ENCODE assay signal across 8 mouse cellular contexts in the genomic region with DNA sequence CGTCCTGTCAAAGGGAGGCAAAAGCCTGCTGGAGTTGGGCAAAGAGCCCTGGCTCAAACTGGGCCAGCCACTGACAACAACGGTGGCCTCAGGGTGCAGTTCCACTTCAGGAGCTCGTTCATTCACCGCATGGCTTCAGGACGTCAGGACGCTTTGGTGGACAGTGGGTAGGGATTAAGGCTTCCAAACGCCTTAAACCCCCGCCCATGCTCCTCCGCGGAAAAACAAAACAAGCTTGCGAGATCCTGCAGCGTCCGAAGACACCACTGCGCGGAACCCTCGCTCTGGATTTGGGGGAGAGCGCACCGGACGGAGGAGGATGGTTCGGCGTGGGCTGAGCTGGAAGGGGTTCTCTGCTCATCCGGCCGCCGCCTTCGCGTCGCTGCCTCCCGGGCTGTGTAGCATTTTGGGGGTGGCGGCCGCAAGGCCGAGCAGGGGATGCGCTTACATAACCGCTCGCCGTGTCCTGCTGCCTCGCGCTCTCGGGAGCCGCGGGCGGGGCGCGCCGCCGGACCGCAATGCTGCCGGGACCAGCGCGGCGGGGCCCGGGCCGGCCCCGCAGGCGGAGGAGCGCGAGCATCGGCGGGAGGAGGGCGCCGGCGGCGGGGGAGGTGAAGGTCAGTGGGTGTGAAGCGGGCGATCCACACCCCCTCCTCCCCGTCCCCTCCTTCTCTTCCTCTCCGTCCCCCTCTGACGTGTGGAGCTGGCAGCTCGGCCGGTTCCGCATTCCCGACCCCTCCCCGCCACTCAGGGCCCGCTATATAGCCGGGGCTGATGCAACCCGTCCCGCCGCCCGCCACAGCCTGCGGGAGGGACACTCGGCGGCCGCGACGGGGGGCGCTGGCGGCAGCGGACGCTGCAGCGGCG. TPM values are rescaled to one million over a fixed set of nuclear protein-coding genes. Genes with fewer than 3 reads are reported as not detected.
A peak's percentile ranks its signal among the peaks of the same experiment; 100 is the strongest.
DNase-seq lines count a peak whose midpoint lies in the region; ATAC-seq and TF ChIP-seq lines count a peak whose summit lies in the region.

A gene (plus strand): TSS at position 417 of the 867 bp plus-strand sequence.

- 0 out of 2 replicates have a peak within 1 kb of the TSS, but pooled peaks have one; percentile 15 for H3K27ac ChIP-seq in MEL (ENCODE audit: control insufficient read depth, low read depth, low read length)
- H3K27ac ChIP-seq in hindbrain, embryonic 11.5 days (ENCODE audit: low read depth, low read length), result peak within 1 kb of the TSS; percentile 79

- peak within 1 kb of the TSS; percentile 53 to 93 for H3K4me3 ChIP-seq in MEL (ENCODE audit: control insufficient read depth in 1 of 2, insufficient read depth in 1 of 2, low read depth in 2 of 2, low read length in 2 of 2)
- peak within 1 kb of the TSS; percentile 67 for H3K4me3 ChIP-seq in hindbrain, embryonic 11.5 days (ENCODE audit: low read depth, low read length)

- no peak; a peak in 1 of 4 replicates for TF ChIP-seq POLR2A in MEL (IDR thresholded peaks at IDR 0.05; ENCODE audit: control insufficient read depth in 1 of 2, insufficient read depth in 1 of 2, low read depth in 1 of 2, low read length in 2 of 2, poor library complexity in 1 of 2)

- H3K79me2 ChIP-seq in MEL (ENCODE audit: control insufficient read depth, insufficient read depth, low read length, poor library complexity), result no peaks in the 10 kb centered on the region

- ATAC-seq in hindbrain, embryonic 11.5 days (ENCODE audit: low FRiP score), result peak; percentile 92

- H3K4me2 ChIP-seq in hindbrain, embryonic 11.5 days (replicated peaks; ENCODE audit: low read depth, low read length), result peak within 1 kb of the TSS; percentile 82

- H3K4me1 ChIP-seq in MEL (ENCODE audit: control insufficient read depth in 1 of 2, insufficient read depth in 2 of 2, low read length in 2 of 2), result no peaks in the 10 kb centered on the region; a peak in 1 of 4 replicates
- H3K4me1 ChIP-seq in hindbrain, embryonic 11.5 days (replicated peaks; ENCODE audit: control insufficient read depth, insufficient read depth, low read length), result peaks cover 3% of the 10 kb centered on the region; the same call in 1 of the 2 replicates

- peak within 1 kb of the TSS; percentile 60 for H3K9ac ChIP-seq in MEL (ENCODE audit: control insufficient read depth, low read depth, low read length, poor library complexity, severe bottlenecking)
- H3K9ac ChIP-seq in hindbrain, embryonic 11.5 days (ENCODE audit: low read depth, low read length), result peak within 1 kb of the TSS; percentile 86

- TF ChIP-seq CTCF in MEL (IDR thresholded peaks at IDR 0.05 in 2 of 3, conservative IDR thresholded peaks at IDR 0.05 in 1 of 3; ENCODE audit: control insufficient read depth in 1 of 3, insufficient read depth in 1 of 3, low read depth in 2 of 3, low read length in 3 of 3, poor library complexity in 1 of 3, severe bottlenecking in 1 of 3), result no peak

- TF ChIP-seq EP300 in MEL (IDR thresholded peaks at IDR 0.05; ENCODE audit: low read depth in 1 of 2, low read length in 2 of 2), result no peak

- under 1% methylated on average over 72 of the region's 90 CpGs for WGBS in hindbrain, embryonic 11.5 days

- H3K9me3 ChIP-seq in MEL (replicated peaks; ENCODE audit: insufficient read depth, low read length), result no peaks in the 10 kb centered on the region
- no peaks in the 10 kb centered on the region for H3K9me3 ChIP-seq in hindbrain, embryonic 11.5 days (ENCODE audit: control insufficient read depth, low read length)

- peak; percentile 62 for DNase-seq in MEL (ENCODE audit: low read depth, low spot score)
- DNase-seq in cerebellum, adult 9-11 months, result peak; percentile 88
- DNase-seq in frontal cortex, postnatal 10 days (ENCODE audit: low spot score in 2 of 2), result peak; percentile 76 to 83
- peak; percentile 78 for DNase-seq in hindbrain, embryonic 11.5 days (ENCODE audit: low spot score)
- DNase-seq in layer of hippocampus, postnatal 25 days (ENCODE audit: extremely low spot score in 1 of 2, low spot score in 1 of 2), result peak; percentile 63 to 71
- DNase-seq in lung, postnatal 14 days, result peak; percentile 98
- peak; percentile 89 for DNase-seq in ovary, postnatal 36 days (ENCODE audit: low spot score)
- peak; percentile 64 for DNase-seq in thymus, postnatal 14 days

- no peaks in the 10 kb centered on the region for H3K36me3 ChIP-seq in MEL (ENCODE audit: control insufficient read depth in 1 of 2, insufficient read depth in 2 of 2, low read length in 2 of 2)
- no peaks in the 10 kb centered on the region for H3K36me3 ChIP-seq in hindbrain, embryonic 11.5 days (ENCODE audit: control insufficient read depth, insufficient read depth, low read length)

- no peak for TF ChIP-seq RAD21 in MEL (IDR thresholded peaks at IDR 0.05; ENCODE audit: low read depth, low read length)

- no peaks in the 10 kb centered on the region for H3K27me3 ChIP-seq in MEL (ENCODE audit: control insufficient read depth in 1 of 2, insufficient read depth in 2 of 2, low read length in 2 of 2)
- H3K27me3 ChIP-seq in hindbrain, embryonic 11.5 days (ENCODE audit: control insufficient read depth, insufficient read depth, low read length), result no peaks in the 10 kb centered on the region; the same call in 1 of the 2 replicates

TF ChIP-seq in MEL, 35 proteins besides CTCF, POLR2A, EP300 and RAD21:
- TF ChIP-seq POLR2AphosphoS2 (IDR thresholded peaks at IDR 0.05; ENCODE audit: low read length) (no peak), MXI1 (IDR thresholded peaks at IDR 0.05; ENCODE audit: low read depth, low read length) (no peak), POLR2AphosphoS5 (IDR thresholded peaks at IDR 0.05; ENCODE audit: borderline replicate concordance, low read depth, low read length) (no peak), MAFK (IDR thresholded peaks at IDR 0.05; ENCODE audit: borderline replicate concordance, low read depth, low read length) (no peak), RCOR1 (IDR thresholded peaks at IDR 0.05; ENCODE audit: low read depth, low read length) (no peak), MAX (IDR thresholded peaks at IDR 0.05; ENCODE audit: low read length) (no peak), TAL1 (IDR thresholded peaks at IDR 0.05; ENCODE audit: low read length) (no peak), HCFC1 (IDR thresholded peaks at IDR 0.05; ENCODE audit: low read depth, low read length) (0 out of 2 replicates have a peak, but pooled peaks have one; percentile 16), MYC (IDR thresholded peaks at IDR 0.05; ENCODE audit: low read depth, low read length) (no peak), GATA1 (IDR thresholded peaks at IDR 0.05; ENCODE audit: low read depth, low read length) (no peak), ELF1 (IDR thresholded peaks at IDR 0.05; ENCODE audit: low read depth, low read length) (peak; percentile 52; the same call in 1 of the 2 replicates), ZMIZ1 (IDR thresholded peaks at IDR 0.05; ENCODE audit: low read depth, low read length) (no peak), ZKSCAN1 (IDR thresholded peaks at IDR 0.05; ENCODE audit: low read depth, low read length) (no peak), CHD2 (IDR thresholded peaks at IDR 0.05; ENCODE audit: low read length) (no peak)

RNA-seq across cellular contexts. Expression of the gene that starts here (rescaled TPM):
- total RNA-seq in MEL (2012; rRNA removed), result 2.3 and 8.1 TPM in 2 replicates
- polyA plus RNA-seq in MEL (2012; ENCODE audit: insufficient read depth in 1 of 2, insufficient read length in 2 of 2, low read depth in 1 of 2, low replicate concordance in 2 of 2, missing spikeins in 1 of 2), result 1 to 10 TPM in 1 of 2 experiments, not detected in 1; 9.1 TPM
- 0.25 and 0.43 TPM in 2 replicates for polyA plus RNA-seq in hindbrain, embryonic 11.5 days (2014; fragmentation: Nextera tagmentation; extraction: Ambion mirVana)
- 10 to 100 TPM; 40.6 to 42.3 TPM for total RNA-seq in layer of hippocampus, postnatal 25 days (2021)

Comparison
In these comparisons a context has a peak if more than half of its experiments do, and no peak if none do; other contexts are left out.
1. Peak in every context shown above with its lines: DNase-seq, ATAC-seq, H3K4me3 ChIP-seq and H3K27ac ChIP-seq.
2. Peak in DNase-seq, ATAC-seq, H3K4me3 ChIP-seq, H3K27ac ChIP-seq, H3K9ac ChIP-seq and H3K4me2 ChIP-seq in hindbrain, embryonic 11.5 days; RNA of the gene not detected or under 1 TPM.